Comparison of ENCODE assay signal across 24 mouse cellular contexts in genomic region chr5:90628011-90628410, GRCm38 (mm10). TPM values are rescaled to one million over a fixed set of nuclear protein-coding genes. Genes with fewer than 3 reads are reported as not detected.
DNase-seq lines count a peak whose midpoint lies in the region; ATAC-seq lines count a peak whose summit lies in the region.
"Had no signal": no experiment of that assay in that cellular context is flagged by ENCODE, and none has a peak within 500 bp of the region (broad histone marks: within the 10 kb centered on the region; RNA-seq: fewer than 3 reads in every experiment).

No protein-coding gene starts in this region.

- no peak for DNase-seq in forebrain, embryonic 14.5 days (ENCODE audit: low spot score)
- no peak for DNase-seq in midbrain, embryonic 11.5 days (ENCODE audit: low spot score, missing footprints)
- DNase-seq: adrenal gland, adult 2 months; adrenal gland, postnatal 14 days; cerebellum, adult 11 months; cerebellum, adult 2 months; cerebellum, adult 9-11 months; cerebellum, postnatal 25 days; gastrocnemius, postnatal 10 days; gastrocnemius, postnatal 36 days; heart, adult 11 months; kidney, adult 18-20 months had no signal

- H3K9ac ChIP-seq in forebrain, embryonic 15.5 days (replicated peaks): no peak overlapping the region
- H3K9ac ChIP-seq in forebrain, embryonic 14.5 days (ENCODE audit: low read length): no peak overlapping the region
- no peak overlapping the region for H3K9ac ChIP-seq in hindbrain, embryonic 16.5 days (ENCODE audit: low read depth, low read length)
- H3K9ac ChIP-seq in hindbrain, embryonic 12.5 days: no peak overlapping the region
- no peak overlapping the region for H3K9ac ChIP-seq in midbrain, embryonic 15.5 days
- no peak overlapping the region for H3K9ac ChIP-seq in midbrain, embryonic 11.5 days (ENCODE audit: low read length)
- H3K9ac ChIP-seq: embryonic facial prominence, embryonic 12.5 days; embryonic facial prominence, embryonic 15.5 days; hindbrain, embryonic 13.5 days had no signal

- no peak overlapping the region for H3K4me3 ChIP-seq in forebrain, embryonic 15.5 days
- H3K4me3 ChIP-seq in forebrain, embryonic 14.5 days (ENCODE audit: low read depth, low read length): no peak overlapping the region
- no peak overlapping the region for H3K4me3 ChIP-seq in hindbrain, embryonic 16.5 days (ENCODE audit: low read length)
- no peak overlapping the region for H3K4me3 ChIP-seq in hindbrain, embryonic 12.5 days
- no peak overlapping the region for H3K4me3 ChIP-seq in midbrain, embryonic 15.5 days
- H3K4me3 ChIP-seq in midbrain, embryonic 11.5 days (ENCODE audit: low read depth, low read length): no peak overlapping the region
- H3K4me3 ChIP-seq: embryonic facial prominence, embryonic 12.5 days; embryonic facial prominence, embryonic 15.5 days; hindbrain, embryonic 13.5 days had no signal

- ATAC-seq in forebrain, embryonic 15.5 days (replicated peaks): peak; percentile 41; the same call in 1 of the 2 replicates
- ATAC-seq in forebrain, embryonic 14.5 days: no peak; the same call in 1 of the 2 replicates
- ATAC-seq in hindbrain, embryonic 16.5 days: 0 out of 2 replicates have a peak, but pooled peaks have one; percentile 48
- ATAC-seq in hindbrain, embryonic 12.5 days (ENCODE audit: low FRiP score): no peak
- 0 out of 2 replicates have a peak, but pooled peaks have one; percentile 54 for ATAC-seq in midbrain, embryonic 15.5 days (replicated peaks)
- no peak for ATAC-seq in midbrain, embryonic 11.5 days (ENCODE audit: low FRiP score)
- ATAC-seq: CD4-positive, CD25-positive, alpha-beta regulatory T cell, adult 4 months; hindbrain, postnatal 0 days; inflammation-experienced regulatory T-cells, adult 6 months; intestine, embryonic 16.5 days had no signal

- no peak overlapping the region for H3K27ac ChIP-seq in forebrain, embryonic 15.5 days (replicated peaks)
- H3K27ac ChIP-seq in forebrain, embryonic 14.5 days (ENCODE audit: low read depth, low read length): no peak overlapping the region
- no peak overlapping the region for H3K27ac ChIP-seq in hindbrain, embryonic 16.5 days (ENCODE audit: low read depth, low read length)
- no peak overlapping the region for H3K27ac ChIP-seq in hindbrain, embryonic 12.5 days
- no peak overlapping the region for H3K27ac ChIP-seq in midbrain, embryonic 15.5 days
- H3K27ac ChIP-seq in midbrain, embryonic 11.5 days (ENCODE audit: low read depth, low read length): no peak overlapping the region
- H3K27ac ChIP-seq: embryonic facial prominence, embryonic 12.5 days; embryonic facial prominence, embryonic 15.5 days; hindbrain, embryonic 13.5 days; hindbrain, postnatal 0 days had no signal

- peaks cover 4% of the 10 kb centered on the region; the same call in 1 of the 2 replicates for H3K4me1 ChIP-seq in forebrain, embryonic 15.5 days
- no peaks in the 10 kb centered on the region for H3K4me1 ChIP-seq in forebrain, embryonic 14.5 days (ENCODE audit: control insufficient read depth, insufficient read depth, low read length)
- H3K4me1 ChIP-seq in hindbrain, embryonic 16.5 days (ENCODE audit: control insufficient read depth, insufficient read depth, low read depth, low read length): no peaks in the 10 kb centered on the region
- no peaks in the 10 kb centered on the region for H3K4me1 ChIP-seq in hindbrain, embryonic 12.5 days
- H3K4me1 ChIP-seq in midbrain, embryonic 15.5 days: no peaks in the 10 kb centered on the region
- H3K4me1 ChIP-seq in midbrain, embryonic 11.5 days (ENCODE audit: control insufficient read depth, insufficient read depth, low read length): no peaks in the 10 kb centered on the region
- H3K4me1 ChIP-seq: embryonic facial prominence, embryonic 12.5 days; embryonic facial prominence, embryonic 15.5 days; hindbrain, embryonic 13.5 days had no signal

- 67% methylated on average over 3 of the region's 3 CpGs for WGBS in forebrain, embryonic 15.5 days
- 89% methylated on average over 3 of the region's 3 CpGs for whole genome bisulfite sequencing in forebrain, embryonic 14.5 days
- 76% methylated on average over 3 of the region's 3 CpGs for WGBS in hindbrain, embryonic 16.5 days
- WGBS in hindbrain, embryonic 12.5 days: 79% methylated on average over 3 of the region's 3 CpGs
- 68% methylated on average over 3 of the region's 3 CpGs for whole genome bisulfite sequencing in midbrain, embryonic 15.5 days
- WGBS in midbrain, embryonic 11.5 days: 84% methylated on average over 3 of the region's 3 CpGs

- no peaks in the 10 kb centered on the region for H3K36me3 ChIP-seq in forebrain, embryonic 15.5 days
- no peaks in the 10 kb centered on the region for H3K36me3 ChIP-seq in forebrain, embryonic 14.5 days (ENCODE audit: control insufficient read depth, insufficient read depth, low read length)
- no peaks in the 10 kb centered on the region for H3K36me3 ChIP-seq in hindbrain, embryonic 16.5 days (ENCODE audit: control insufficient read depth, insufficient read depth, low read length)
- H3K36me3 ChIP-seq in hindbrain, embryonic 12.5 days: no peaks in the 10 kb centered on the region
- no peaks in the 10 kb centered on the region for H3K36me3 ChIP-seq in midbrain, embryonic 15.5 days (replicated peaks)
- no peaks in the 10 kb centered on the region for H3K36me3 ChIP-seq in midbrain, embryonic 11.5 days (ENCODE audit: control insufficient read depth, insufficient read depth, low read length)
- H3K36me3 ChIP-seq: embryonic facial prominence, embryonic 12.5 days; embryonic facial prominence, embryonic 15.5 days; hindbrain, embryonic 13.5 days had no signal

- H3K4me2 ChIP-seq in forebrain, embryonic 15.5 days (replicated peaks): no peak overlapping the region
- no peak overlapping the region for H3K4me2 ChIP-seq in forebrain, embryonic 14.5 days (ENCODE audit: low read length)
- no peak overlapping the region for H3K4me2 ChIP-seq in hindbrain, embryonic 16.5 days (ENCODE audit: low read length)
- no peak overlapping the region for H3K4me2 ChIP-seq in hindbrain, embryonic 12.5 days (replicated peaks)
- H3K4me2 ChIP-seq in midbrain, embryonic 15.5 days: no peak overlapping the region
- H3K4me2 ChIP-seq in midbrain, embryonic 11.5 days: no peak overlapping the region
- H3K4me2 ChIP-seq: embryonic facial prominence, embryonic 12.5 days; embryonic facial prominence, embryonic 15.5 days; heart, embryonic 11.5 days; hindbrain, embryonic 13.5 days had no signal

- H3K9me3 ChIP-seq in forebrain, embryonic 15.5 days: no peaks in the 10 kb centered on the region
- no peaks in the 10 kb centered on the region for H3K9me3 ChIP-seq in forebrain, embryonic 14.5 days (replicated peaks; ENCODE audit: control insufficient read depth, low read length)
- no peaks in the 10 kb centered on the region for H3K9me3 ChIP-seq in hindbrain, embryonic 16.5 days (ENCODE audit: control insufficient read depth, low read length)
- no peaks in the 10 kb centered on the region for H3K9me3 ChIP-seq in hindbrain, embryonic 12.5 days (replicated peaks)
- H3K9me3 ChIP-seq in midbrain, embryonic 15.5 days: no peaks in the 10 kb centered on the region
- no peaks in the 10 kb centered on the region for H3K9me3 ChIP-seq in midbrain, embryonic 11.5 days (ENCODE audit: control insufficient read depth, low read length)
- H3K9me3 ChIP-seq: embryonic facial prominence, embryonic 12.5 days; embryonic facial prominence, embryonic 15.5 days; hindbrain, embryonic 13.5 days had no signal

- H3K27me3 ChIP-seq in forebrain, embryonic 15.5 days: no peaks in the 10 kb centered on the region
- H3K27me3 ChIP-seq in forebrain, embryonic 14.5 days (replicated peaks; ENCODE audit: control insufficient read depth, insufficient read depth, low read length): no peaks in the 10 kb centered on the region
- no peaks in the 10 kb centered on the region for H3K27me3 ChIP-seq in hindbrain, embryonic 16.5 days (replicated peaks; ENCODE audit: control insufficient read depth, insufficient read depth, low read length)
- H3K27me3 ChIP-seq in hindbrain, embryonic 12.5 days: no peaks in the 10 kb centered on the region
- no peaks in the 10 kb centered on the region for H3K27me3 ChIP-seq in midbrain, embryonic 15.5 days (replicated peaks)
- H3K27me3 ChIP-seq in midbrain, embryonic 11.5 days (ENCODE audit: control insufficient read depth, insufficient read depth, low read length): no peaks in the 10 kb centered on the region
- H3K27me3 ChIP-seq: embryonic facial prominence, embryonic 12.5 days; embryonic facial prominence, embryonic 15.5 days; hindbrain, embryonic 13.5 days had no signal

RNA-seq across cellular contexts. Expression of gene Rassf6, which starts 12.4 kb away (rescaled TPM):
- 0.14 and 0.43 TPM in 2 replicates for polyA plus RNA-seq in forebrain, embryonic 15.5 days (2015; fragmentation: Nextera tagmentation; extraction: Ambion mirVana)
- 0.74 and 1.1 TPM in 2 replicates for polyA plus RNA-seq in forebrain, embryonic 14.5 days (2014; fragmentation: Nextera tagmentation; extraction: Ambion mirVana)
- polyA plus RNA-seq in hindbrain, embryonic 16.5 days (2015; fragmentation: Nextera tagmentation; extraction: Ambion mirVana): 3.3 and 4.1 TPM in 2 replicates
- polyA plus RNA-seq in hindbrain, embryonic 12.5 days (2016; fragmentation: Nextera tagmentation; extraction: Ambion mirVana): 0.62 and 0.73 TPM in 2 replicates
- 1.4 and 1.8 TPM in 2 replicates for polyA plus RNA-seq in midbrain, embryonic 15.5 days (2015; fragmentation: Nextera tagmentation; extraction: Ambion mirVana)
- 0.27 and 0.34 TPM in 2 replicates for polyA plus RNA-seq in midbrain, embryonic 11.5 days (2014; fragmentation: Nextera tagmentation; extraction: Ambion mirVana)
- polyA plus RNA-seq: adrenal gland, adult 2 months had no signal

Comparison
In these comparisons a context has a peak if more than half of its experiments do, and no peak if none do; other contexts are left out.
1. ATAC-seq: peak in forebrain, embryonic 15.5 days (single experiment), hindbrain, embryonic 16.5 days (single experiment) and midbrain, embryonic 15.5 days (single experiment); none in forebrain, embryonic 14.5 days (single experiment), hindbrain, embryonic 12.5 days (single experiment) and midbrain, embryonic 11.5 days (single experiment).